Mouse (Mus musculus) thymus, adult 2 months (tissue): ENCODE results near the gene Egfem1. TPM values are rescaled to one million over a fixed set of nuclear protein-coding genes. Genes with fewer than 3 reads are reported as not detected.

Experiments
- DNase-seq: peaks from one replicate; pipeline ENCODE4 v3.0.0; 2021
- H3K27ac ChIP-seq: fragments of 200-500 bp; 2 replicates; pipeline ENCODE4 v1.5.1; 2012; ENCODE audit warnings: low read length, control low read depth; ENCODE audit not compliant: control insufficient read depth, insufficient read depth
- H3K27me3 ChIP-seq: fragments of 200-500 bp; 2 replicates; pipeline ENCODE4 v1.6.1; 2012; ENCODE audit warnings: mild to moderate bottlenecking, low read length, moderate library complexity, mixed read lengths; ENCODE audit not compliant: control insufficient read depth, insufficient read depth
- H3K36me3 ChIP-seq: fragments of 200-500 bp; 2 replicates; pipeline ENCODE4 v1.6.1; 2012; ENCODE audit warnings: mild to moderate bottlenecking, low read length, moderate library complexity; ENCODE audit not compliant: control insufficient read depth, insufficient read depth
- H3K4me1 ChIP-seq: fragments of 200-500 bp; replicated peaks from 2 replicates; pipeline ENCODE4 v1.6.1; 2012; ENCODE audit warnings: low read length; ENCODE audit not compliant: control insufficient read depth, insufficient read depth
- H3K4me3 ChIP-seq: fragments of 200-500 bp; 2 replicates; pipeline ENCODE4 v1.5.1; 2012; ENCODE audit warnings: mild to moderate bottlenecking, low read length, control low read depth, moderate library complexity; ENCODE audit not compliant: control insufficient read depth, insufficient read depth
- CTCF ChIP-seq: fragments of 200-500 bp; IDR thresholded peaks from 2 replicates; pipeline ENCODE4 v1.5.1; 2012; ENCODE audit warnings: mild to moderate bottlenecking, control low read depth, low read length, moderate library complexity, borderline replicate concordance; ENCODE audit not compliant: control insufficient read depth, poor library complexity, insufficient read depth; ENCODE audit errors: extremely low read depth
- POLR2A ChIP-seq: fragments of 200-500 bp; IDR thresholded peaks from 2 replicates; pipeline ENCODE4 v1.6.1; 2012; ENCODE audit warnings: mild to moderate bottlenecking, low read length, control low read depth, moderate library complexity; ENCODE audit not compliant: control insufficient read depth, poor library complexity, insufficient read depth; ENCODE audit errors: extremely low read depth
- WGBS: fragments of 180-500 bp; shearing (Covaris S2); methylation state at CpG from one replicate; pipeline ENCODE4 v1.1.7; 2018; 5-methylcytosine and 5-hydroxymethylcytosine counted together
- polyA plus RNA-seq: library from polyadenylated mRNA; depleted of rRNA; stranded (reverse); fragments of >200 nt; gene quantifications from 2 replicates; pipeline ENCODE4 v1.2.3, GENCODE M21; 2012

Gene Egfem1
- polyA plus RNA-seq, 1 experiment = not detected

GRCm38 (mm10) chr3:29443024-29443423, 361.2 kb downstream of the Egfem1 start:
- no peaks in the 10 kb centered on the region for H3K4me1 ChIP-seq
- DNase-seq = no peak
- H3K27me3 ChIP-seq = no peaks in the 10 kb centered on the region
- H3K4me3 ChIP-seq = no peak overlapping the region
- no peak overlapping the region for H3K27ac ChIP-seq
- no peaks in the 10 kb centered on the region for H3K36me3 ChIP-seq
- 92% methylated on average over 6 of the region's 6 CpGs for WGBS
- no peak for TF ChIP-seq POLR2A
- no peak for TF ChIP-seq CTCF

- Histone ChIP-seq H3K27ac (no peak overlapping the region), H3K4me3 (no peak overlapping the region), H3K4me1 (no peaks in the 10 kb centered on the region), H3K27me3 (no peaks in the 10 kb centered on the region), H3K36me3 (no peaks in the 10 kb centered on the region)
- TF ChIP-seq CTCF = no peak
- no peak for TF ChIP-seq POLR2A
- WGBS = 82% methylated on average over 5 of the region's 5 CpGs
- DNase-seq = no peak
These were observed 362.8 kb downstream of the Egfem1 start for GRCm38 (mm10) chr3:29444661-29445060.

GRCm38 (mm10) chr3:29446081-29446480, 364.3 kb downstream of the Egfem1 start:
- Histone ChIP-seq H3K4me3 (no peak overlapping the region), H3K27ac (no peak overlapping the region), H3K4me1 (no peaks in the 10 kb centered on the region), H3K27me3 (no peaks in the 10 kb centered on the region), H3K36me3 (no peaks in the 10 kb centered on the region)
- WGBS = 22% methylated on average over 3 of the region's 3 CpGs
- DNase-seq = no peak
- TF ChIP-seq POLR2A (no peak), CTCF (no peak)

- Histone ChIP-seq H3K4me1 (no peaks in the 10 kb centered on the region), H3K36me3 (no peaks in the 10 kb centered on the region), H3K27me3 (no peaks in the 10 kb centered on the region), H3K27ac (no peak overlapping the region), H3K4me3 (no peak overlapping the region)
- WGBS = 83% methylated on average over 5 of the region's 5 CpGs
- TF ChIP-seq POLR2A (no peak), CTCF (no peak)
- no peak for DNase-seq
These were observed 367.1 kb downstream of the Egfem1 start for GRCm38 (mm10) chr3:29448829-29449406.

GRCm38 (mm10) chr3:29498211-29498610, 416.4 kb downstream of the Egfem1 start:
- Histone ChIP-seq H3K36me3 (no peaks in the 10 kb centered on the region), H3K4me3 (no peak overlapping the region), H3K27ac (no peak overlapping the region), H3K27me3 (no peaks in the 10 kb centered on the region), H3K4me1 (no peaks in the 10 kb centered on the region)
- TF ChIP-seq CTCF = no peak
- no peak for TF ChIP-seq POLR2A
- DNase-seq = no peak
- WGBS = 91% methylated on average over 2 of the region's 2 CpGs

- WGBS = 91% methylated on average over 6 of the region's 6 CpGs
These were observed 417.4 kb downstream of the Egfem1 start for GRCm38 (mm10) chr3:29499188-29499587.

GRCm38 (mm10) chr3:29525298-29525962, 443.6 kb downstream of the Egfem1 start:
- Histone ChIP-seq H3K36me3 (no peaks in the 10 kb centered on the region), H3K4me1 (no peaks in the 10 kb centered on the region), H3K4me3 (no peak overlapping the region), H3K27me3 (no peaks in the 10 kb centered on the region), H3K27ac (no peak overlapping the region)
- TF ChIP-seq CTCF = no peak
- TF ChIP-seq POLR2A = no peak
- no peak for DNase-seq
- WGBS = 93% methylated on average over 11 of the region's 11 CpGs

More at GRCm38 (mm10) chr3:29499188-29499587, 417.4 kb downstream of the Egfem1 start:
- H3K4me1 ChIP-seq = no peaks in the 10 kb centered on the region
- DNase-seq = no peak
- no peaks in the 10 kb centered on the region for H3K36me3 ChIP-seq
- TF ChIP-seq CTCF (no peak), POLR2A (no peak)
- H3K27me3 ChIP-seq = no peaks in the 10 kb centered on the region
- no peak overlapping the region for H3K27ac ChIP-seq
- no peak overlapping the region for H3K4me3 ChIP-seq
